Mouse (Mus musculus) lung, adult 2 months (tissue): ENCODE data around the gene Cdh9.

Experiments used
- CTCF ChIP-seq: fragments of 200-500 bp; IDR thresholded peaks from 2 replicates; pipeline ENCODE4 v1.5.1; 2011; ENCODE audit warnings: mild to moderate bottlenecking, low read length, control low read depth; ENCODE audit not compliant: insufficient read depth
- POLR2A ChIP-seq: fragments of 200-500 bp; IDR thresholded peaks from 2 replicates; pipeline ENCODE4 v1.6.1; 2011; ENCODE audit warnings: low read depth, mild to moderate bottlenecking, control low read depth, low read length, borderline replicate concordance; ENCODE audit errors: extremely low read depth

GRCm38 (mm10) chr15:16699821-16700220 lies 28.7 kb upstream of the Cdh9 start:
- TF ChIP-seq POLR2A (no peak), CTCF (no peak)
